Mouse (Mus musculus) midbrain, embryonic 14.5 days (tissue): ENCODE data around the gene Rad51ap1. TPM values are rescaled to one million over a fixed set of nuclear protein-coding genes. Genes with fewer than 3 reads are reported as not detected.

Experiments used
- ATAC-seq: fragments of 200-750 bp; cut with Nextera tagmentation; 2 replicates; pipeline ENCODE4 v1.8.0; 2017; ENCODE audit warnings: moderate number of reproducible peaks, moderate library complexity; ENCODE audit not compliant: low FRiP score, low TSS enrichment
- DNase-seq: peaks from one replicate; pipeline ENCODE4 v3.0.0-alpha.2; 2015
- H3K27ac ChIP-seq: fragments of 300-500 bp; sonication (generic); replicated peaks from 2 replicates; pipeline ENCODE4 v1.5.1; 2014; ENCODE audit warnings: mild to moderate bottlenecking, low read depth, low read length, moderate library complexity
- H3K27me3 ChIP-seq: fragments of 300-500 bp; sonication (generic); 2 replicates; pipeline ENCODE4 v1.6.1; 2014; ENCODE audit warnings: low read length, control low read depth, mixed read lengths; ENCODE audit not compliant: control insufficient read depth, insufficient read depth
- H3K36me3 ChIP-seq: fragments of 300-500 bp; sonication (generic); 2 replicates; pipeline ENCODE4 v1.6.1; 2014; ENCODE audit warnings: low read length, control low read depth; ENCODE audit not compliant: control insufficient read depth, insufficient read depth
- H3K4me1 ChIP-seq: fragments of 300-500 bp; sonication (generic); 2 replicates; pipeline ENCODE4 v1.6.1; 2014; ENCODE audit warnings: mild to moderate bottlenecking, antibody characterized with exemption, low read length, control low read depth; ENCODE audit not compliant: control insufficient read depth, insufficient read depth
- H3K4me2 ChIP-seq: fragments of 300-500 bp; sonication (generic); 2 replicates; pipeline ENCODE4 v1.6.1; 2014; ENCODE audit warnings: mild to moderate bottlenecking, low read length, moderate library complexity
- H3K4me3 ChIP-seq: fragments of 300-500 bp; sonication (generic); replicated peaks from 2 replicates; pipeline ENCODE4 v1.5.1; 2014; ENCODE audit warnings: low read depth, low read length
- H3K9ac ChIP-seq: fragments of 300-500 bp; sonication (generic); replicated peaks from 2 replicates; pipeline ENCODE4 v1.6.1; 2014; ENCODE audit warnings: mild to moderate bottlenecking, low read length, moderate library complexity
- H3K9me3 ChIP-seq: fragments of 300-500 bp; sonication (generic); 2 replicates; pipeline ENCODE4 v1.6.1; 2016; ENCODE audit warnings: low read length, control low read depth, mixed read lengths; ENCODE audit not compliant: control insufficient read depth
- WGBS: fragments of 180-500 bp; shearing (Covaris S2); extraction: QIAGEN DNeasy Blood & Tissue Kit; methylation state at CpG from one replicate; pipeline ENCODE4 v1.1.7; 2014; 5-methylcytosine and 5-hydroxymethylcytosine counted together
- polyA plus RNA-seq: library from polyadenylated mRNA; unstranded; fragments of >200 nt; fragmentation: Nextera tagmentation; extraction: Ambion mirVana; gene quantifications from 2 replicates; pipeline ENCODE4 v1.2.1, GENCODE M21; 2014

Gene Rad51ap1
- polyA plus RNA-seq = 13.2 and 14.8 TPM in 2 replicates

DNA sequence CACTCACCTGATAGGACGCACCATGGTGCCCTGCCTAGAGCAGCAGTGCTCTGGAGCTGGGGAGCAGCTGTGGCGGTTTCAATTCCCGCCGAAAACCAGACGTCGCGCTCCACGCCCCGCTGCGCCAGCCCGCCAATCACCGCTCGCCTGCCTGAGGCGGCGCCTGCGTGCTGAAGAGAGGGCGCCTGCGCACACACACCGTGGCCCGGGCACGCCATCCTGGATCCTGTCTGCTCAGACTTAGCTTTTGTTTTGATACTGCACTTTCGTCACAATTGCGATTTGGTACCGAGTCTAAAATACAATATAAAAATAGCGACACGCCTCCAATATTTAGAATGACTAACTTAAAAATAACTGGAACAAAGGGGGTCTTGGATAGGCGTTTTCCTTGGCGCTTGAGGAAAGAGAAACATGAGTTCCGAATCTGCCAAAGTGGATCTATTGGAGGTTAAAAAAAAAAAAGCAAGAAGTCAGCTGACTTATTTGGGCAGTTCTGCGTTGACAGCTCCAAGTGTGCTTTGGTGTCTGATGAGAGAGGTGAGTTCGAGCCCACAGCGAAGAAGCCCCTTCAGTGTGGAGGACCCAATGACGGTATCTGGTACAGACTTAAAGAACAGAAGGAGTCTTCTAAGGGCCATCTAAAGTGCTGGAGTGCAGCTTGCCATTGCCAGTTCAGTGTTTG is at the start of gene Rad51ap1, which contains the start of gene D6Wsu163e:
TSS of gene Rad51ap1 (minus strand) at position 101 of the 685 bp plus-strand sequence.
TSS of gene D6Wsu163e (plus strand) at position 476 of the 685 bp plus-strand sequence.
- under 1% methylated on average over 33 of the region's 33 CpGs for WGBS
- H3K4me2 ChIP-seq = peak within 1 kb of the TSS; percentile 95
- peaks cover 15% of the 10 kb centered on the region for H3K4me1 ChIP-seq
- H3K36me3 ChIP-seq = peaks cover 24% of the 10 kb centered on the region
- H3K27me3 ChIP-seq = no peaks in the 10 kb centered on the region
- DNase-seq = peak; percentile 98
- no peaks in the 10 kb centered on the region for H3K9me3 ChIP-seq
- ATAC-seq = peak; percentile 97
- peak within 1 kb of the TSS; percentile 67 for H3K4me3 ChIP-seq
- peak within 1 kb of the TSS; percentile 52; the same call in 1 of the 2 replicates for H3K27ac ChIP-seq
- H3K9ac ChIP-seq = peak within 1 kb of the TSS; percentile 60

DNA sequence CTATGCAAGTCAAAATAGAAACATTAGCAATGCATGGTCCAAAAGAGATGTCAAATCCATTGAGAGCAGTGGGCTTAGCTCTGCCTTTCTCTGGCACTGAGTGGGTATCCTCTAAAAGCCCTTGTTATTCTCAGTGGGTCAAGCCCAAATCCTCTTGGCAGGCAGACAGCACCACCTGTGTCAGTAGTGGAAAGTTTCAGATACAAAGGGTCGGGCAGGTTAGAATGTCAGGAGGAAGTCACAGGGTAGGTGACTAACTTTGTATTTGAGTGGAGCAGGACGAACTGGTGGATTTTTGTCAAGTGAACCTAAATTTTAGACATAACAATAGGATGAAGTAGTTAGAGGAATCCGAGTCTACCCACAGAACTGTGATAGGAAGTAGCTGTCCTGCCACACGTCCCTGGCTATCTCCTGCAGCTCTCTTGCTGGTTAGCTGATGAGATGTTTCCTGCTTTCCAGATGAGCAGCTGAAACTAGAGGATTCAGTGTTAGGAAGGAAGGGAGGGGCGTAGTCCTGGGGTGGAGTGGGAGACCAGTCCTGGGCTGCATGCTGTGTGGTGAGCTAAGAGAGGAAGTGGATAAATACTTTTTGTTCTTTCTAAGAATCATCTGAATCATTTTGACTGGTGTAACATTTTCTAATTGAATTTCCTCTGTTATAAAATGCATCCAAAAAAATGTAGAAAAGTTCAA is 42.3 kb upstream of the Rad51ap1 start:
- H3K4me3 ChIP-seq = no peak overlapping the region
- H3K4me2 ChIP-seq = no peak overlapping the region
- H3K27ac ChIP-seq = no peak overlapping the region
- H3K4me1 ChIP-seq = no peaks in the 10 kb centered on the region
- 71% methylated on average over 5 of the region's 5 CpGs for WGBS
- ATAC-seq (no peak), DNase-seq (no peak)
- no peak overlapping the region for H3K9ac ChIP-seq
- H3K9me3 ChIP-seq = no peaks in the 10 kb centered on the region
- no peaks in the 10 kb centered on the region for H3K27me3 ChIP-seq
- H3K36me3 ChIP-seq = peaks cover 12% of the 10 kb centered on the region; the same call in 1 of the 2 replicates

DNA sequence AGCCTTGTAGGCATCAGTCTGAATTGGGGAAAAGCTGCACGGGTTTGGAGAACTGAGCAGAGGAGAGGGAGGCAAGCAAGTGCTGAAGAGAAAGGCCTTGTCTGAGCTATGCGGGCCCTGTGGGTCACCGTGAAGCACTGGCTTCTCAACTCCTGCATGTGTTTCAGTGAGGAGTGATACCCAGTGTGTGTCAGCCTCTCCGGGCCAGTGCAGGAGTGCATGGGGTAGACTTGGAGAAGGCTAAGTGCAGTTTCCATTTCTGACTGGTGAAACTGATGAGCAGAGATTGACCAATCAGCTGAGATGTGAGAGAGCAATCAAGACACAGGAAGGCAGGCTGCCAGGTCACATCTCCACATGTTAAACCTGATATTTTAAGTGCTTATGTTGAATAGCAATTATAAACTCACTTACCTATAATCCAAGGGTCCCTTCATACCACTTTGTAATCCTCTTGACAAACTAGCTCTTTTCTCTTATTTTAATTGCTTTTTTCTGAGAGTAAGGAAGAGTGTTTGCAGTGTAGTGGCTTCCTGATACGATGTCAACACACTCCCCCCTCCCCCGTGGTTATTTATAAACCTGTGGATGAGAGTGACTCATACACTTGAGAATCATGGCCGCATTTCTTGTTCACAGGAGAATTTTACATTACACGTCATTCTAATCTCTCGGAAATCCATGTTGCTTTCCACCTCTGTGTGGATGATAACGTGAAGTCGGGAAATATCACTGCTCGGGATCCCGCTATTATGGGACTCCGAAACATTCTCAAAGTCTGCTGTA is 27.0 kb upstream of the Rad51ap1 start:
- H3K27ac ChIP-seq = no peak overlapping the region
- H3K36me3 ChIP-seq = peaks cover 45% of the 10 kb centered on the region
- no peak overlapping the region for H3K4me3 ChIP-seq
- 91% methylated on average over 14 of the region's 14 CpGs for WGBS
- H3K4me2 ChIP-seq = no peak overlapping the region
- ATAC-seq (no peak), DNase-seq (no peak)
- no peaks in the 10 kb centered on the region for H3K9me3 ChIP-seq
- no peak overlapping the region for H3K9ac ChIP-seq
- no peaks in the 10 kb centered on the region for H3K4me1 ChIP-seq
- no peaks in the 10 kb centered on the region for H3K27me3 ChIP-seq

DNA sequence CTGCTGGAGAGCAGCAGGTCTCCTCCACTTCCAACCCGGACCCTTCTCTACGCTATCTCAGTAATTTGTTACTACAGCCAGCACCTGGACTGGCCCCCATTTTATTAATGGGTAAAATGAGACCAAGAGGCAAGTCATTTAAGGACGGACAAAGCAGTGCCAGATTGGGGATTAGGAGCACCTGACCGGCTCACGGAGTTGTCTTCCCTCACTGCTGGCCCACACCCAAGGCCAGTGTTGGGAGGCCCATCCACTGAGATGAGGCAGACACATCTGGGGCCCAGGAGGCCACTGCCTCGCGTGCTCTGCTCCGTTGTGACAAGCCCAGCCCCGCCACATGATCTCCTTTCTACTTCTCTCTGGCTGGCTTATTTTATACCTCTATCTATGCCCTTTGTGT is 24.0 kb upstream of the Rad51ap1 start:
- no peak for DNase-seq
- no peaks in the 10 kb centered on the region for H3K4me1 ChIP-seq
- peaks cover 44% of the 10 kb centered on the region for H3K36me3 ChIP-seq
- H3K4me2 ChIP-seq = no peak overlapping the region
- no peak for ATAC-seq
- no peaks in the 10 kb centered on the region for H3K27me3 ChIP-seq
- H3K9ac ChIP-seq = no peak overlapping the region
- H3K27ac ChIP-seq = no peak overlapping the region
- H3K4me3 ChIP-seq = no peak overlapping the region
- H3K9me3 ChIP-seq = no peaks in the 10 kb centered on the region
- WGBS = 92% methylated on average over 9 of the region's 9 CpGs

DNA sequence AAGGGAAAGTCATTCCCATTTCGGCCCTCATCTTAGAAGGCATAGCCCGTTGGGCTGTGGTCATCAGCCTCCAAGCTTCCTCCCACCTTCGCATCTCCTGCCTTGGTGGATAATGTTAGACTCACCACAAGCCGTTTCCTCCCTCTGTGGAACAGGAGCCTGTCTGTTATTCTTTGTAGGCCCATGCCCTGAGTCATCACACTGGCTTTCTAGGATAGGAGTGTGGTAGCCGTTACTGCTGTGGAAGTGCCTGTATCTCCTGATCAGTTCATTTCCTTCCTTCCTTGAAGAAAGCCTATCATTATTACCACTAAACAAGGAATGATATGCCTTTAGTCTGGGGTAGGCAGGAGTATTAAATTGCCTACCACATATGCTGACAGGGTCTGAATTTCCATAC is 23.3 kb upstream of the Rad51ap1 start:
- no peaks in the 10 kb centered on the region for H3K9me3 ChIP-seq
- no peak overlapping the region for H3K4me2 ChIP-seq

DNA sequence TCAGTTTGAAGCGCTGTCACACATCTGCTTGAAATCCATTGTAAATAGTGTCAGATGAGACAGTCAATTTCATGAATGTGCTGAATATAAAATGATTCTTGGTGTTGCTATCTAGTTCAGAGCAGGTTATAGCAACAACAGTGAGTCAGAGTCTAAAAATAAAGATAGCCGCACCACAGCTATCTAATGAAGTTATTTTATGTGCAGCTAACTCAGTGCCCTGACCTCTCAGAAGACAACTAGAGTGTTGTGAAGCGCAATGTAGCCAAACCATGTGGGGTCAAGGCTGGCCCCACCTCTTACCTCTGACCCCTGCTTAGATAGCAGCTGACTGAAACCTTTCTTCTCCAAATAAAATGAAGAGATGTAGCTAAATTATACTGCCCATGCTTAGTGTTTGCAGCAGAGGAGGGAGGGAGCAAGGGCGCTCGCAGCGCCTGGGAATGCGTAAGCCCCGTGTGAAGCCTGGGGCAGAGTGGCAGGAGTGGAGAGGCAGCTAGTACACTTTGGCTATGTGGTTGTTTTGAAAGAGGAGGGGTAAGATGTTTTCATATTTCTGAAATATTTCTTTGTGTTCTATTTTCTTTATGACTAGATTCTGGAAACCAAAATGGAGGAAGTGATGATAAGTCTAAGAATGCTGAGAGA is 22.1 kb upstream of the Rad51ap1 start:
- WGBS = 90% methylated on average over 8 of the region's 8 CpGs
- Histone ChIP-seq H3K36me3 (peaks cover 48% of the 10 kb centered on the region), H3K4me1 (no peaks in the 10 kb centered on the region), H3K4me3 (no peak overlapping the region), H3K4me2 (no peak overlapping the region), H3K27ac (no peak overlapping the region), H3K27me3 (no peaks in the 10 kb centered on the region), H3K9me3 (no peaks in the 10 kb centered on the region), H3K9ac (no peak overlapping the region)
- no peak for ATAC-seq
- DNase-seq = no peak

More for the DNA sequence above, 23.3 kb upstream of the Rad51ap1 start:
- Histone ChIP-seq H3K4me1 (no peaks in the 10 kb centered on the region), H3K27me3 (no peaks in the 10 kb centered on the region), H3K4me3 (no peak overlapping the region), H3K36me3 (peaks cover 42% of the 10 kb centered on the region), H3K27ac (no peak overlapping the region), H3K9ac (no peak overlapping the region)
- 95% methylated on average over 5 of the region's 5 CpGs for WGBS
- DNase-seq = no peak
- no peak for ATAC-seq

DNA sequence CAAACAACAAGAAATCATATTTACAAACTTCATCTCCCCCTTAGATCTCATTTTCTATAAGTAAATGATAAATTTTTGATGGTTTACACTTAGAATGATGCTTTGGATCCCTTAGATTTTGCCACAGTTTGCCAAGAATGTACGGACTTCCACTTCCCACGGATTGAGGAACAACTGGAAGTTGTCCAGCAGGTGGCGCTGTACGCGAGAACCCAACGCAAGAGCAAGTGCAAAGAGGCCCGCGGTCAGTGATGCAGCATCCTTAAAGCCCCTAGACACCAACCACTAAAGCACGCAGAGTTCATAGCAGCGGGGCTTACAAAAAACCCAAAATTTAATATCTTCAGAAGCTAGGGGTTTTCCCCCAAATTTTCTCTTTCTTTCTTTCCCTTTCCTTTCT is 16.3 kb upstream of the Rad51ap1 start:
- Histone ChIP-seq H3K4me2 (no peak overlapping the region), H3K9ac (no peak overlapping the region), H3K4me1 (no peaks in the 10 kb centered on the region), H3K9me3 (no peaks in the 10 kb centered on the region), H3K4me3 (no peak overlapping the region), H3K36me3 (peaks cover 57% of the 10 kb centered on the region), H3K27ac (no peak overlapping the region), H3K27me3 (no peaks in the 10 kb centered on the region)
- 8% methylated on average over 10 of the region's 10 CpGs for WGBS
- DNase-seq (peak; percentile 93), ATAC-seq (no peak)

DNA sequence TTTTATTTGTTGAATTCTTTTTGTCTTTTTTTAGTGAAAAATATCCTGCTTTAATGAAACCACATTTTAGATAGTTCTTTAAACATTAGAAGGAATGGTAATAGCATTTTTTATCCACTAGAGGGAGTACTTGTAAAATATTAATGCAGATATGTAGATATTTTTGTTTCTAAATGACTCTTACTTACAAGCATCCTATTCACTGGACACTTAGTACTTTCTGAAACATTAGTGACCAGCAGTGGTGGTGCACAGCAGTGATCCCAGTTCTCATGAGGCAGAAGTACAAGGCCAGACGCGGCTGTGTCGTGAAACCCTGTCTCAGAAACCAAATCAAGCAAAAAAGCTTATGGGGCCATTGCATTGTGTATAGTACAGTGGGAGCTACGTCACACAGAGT is 8.9 kb upstream of the Rad51ap1 start:
- H3K4me3 ChIP-seq = no peak overlapping the region
- no peak overlapping the region for H3K4me2 ChIP-seq
- DNase-seq = peak; percentile 70
- ATAC-seq = no peak
- no peaks in the 10 kb centered on the region for H3K27me3 ChIP-seq
- peaks cover 69% of the 10 kb centered on the region for H3K36me3 ChIP-seq
- H3K27ac ChIP-seq = no peak overlapping the region
- no peak overlapping the region for H3K9ac ChIP-seq
- 91% methylated on average over 4 of the region's 4 CpGs for WGBS
- H3K9me3 ChIP-seq = no peaks in the 10 kb centered on the region
- no peaks in the 10 kb centered on the region for H3K4me1 ChIP-seq
